1 mouse cellular context compared by ENCODE assay signal in genomic region chr9:46330586-46330895, GRCm38 (mm10).
TF ChIP-seq lines count a peak whose summit lies in the region.

No protein-coding gene starts in this region.

TF ChIP-seq in ES-E14, 5 proteins besides CTCF, POLR2A, EP300 and RAD21:
- no peak for TF ChIP-seq MAFK (IDR thresholded peaks at IDR 0.05; ENCODE audit: insufficient read depth, low read depth, low read length)
- no peak for TF ChIP-seq HCFC1 (IDR thresholded peaks at IDR 0.05; ENCODE audit: borderline replicate concordance, insufficient read depth, low read length)
- TF ChIP-seq ZNF384 (IDR thresholded peaks at IDR 0.05; ENCODE audit: low read depth, low read length): no peak
- TF ChIP-seq ZC3H11A (IDR thresholded peaks at IDR 0.05; ENCODE audit: borderline replicate concordance, low read depth, low read length): no peak
- TF ChIP-seq CHD2 (IDR thresholded peaks at IDR 0.05; ENCODE audit: low read depth, low read length): no peak
